Mouse (Mus musculus): Measurements from ENCODE around the gene Nt5c2.

Nt5c2 gene

DNA sequence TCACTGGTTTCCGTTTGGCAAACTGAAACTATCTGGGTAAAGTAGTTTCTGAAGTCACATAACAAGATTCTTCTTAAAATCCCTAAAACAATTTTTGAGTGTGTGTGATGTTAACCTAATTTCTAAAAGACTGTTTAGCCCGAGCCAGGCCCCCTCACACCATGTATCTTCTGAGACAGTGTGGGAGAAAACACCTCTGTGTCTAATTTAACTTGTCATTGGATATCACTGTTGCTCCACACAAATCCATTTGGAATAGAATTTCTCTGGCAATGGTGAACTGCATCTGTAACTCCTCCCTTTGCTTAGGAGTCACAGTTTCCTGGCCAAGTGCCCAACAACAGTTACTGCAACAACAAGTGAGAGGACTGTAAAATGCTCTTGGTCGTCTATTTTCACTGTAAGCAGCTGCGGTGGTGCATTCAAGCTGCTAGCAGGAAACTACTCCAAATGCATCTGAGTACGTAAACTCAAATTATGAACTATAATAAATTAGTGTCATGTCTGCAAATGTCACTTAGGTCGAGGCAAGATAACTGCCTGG, 85.8 kb downstream of the Nt5c2 start:
- in situ Hi-C loops (cut with MboI, MseI): no loop called here

DNA sequence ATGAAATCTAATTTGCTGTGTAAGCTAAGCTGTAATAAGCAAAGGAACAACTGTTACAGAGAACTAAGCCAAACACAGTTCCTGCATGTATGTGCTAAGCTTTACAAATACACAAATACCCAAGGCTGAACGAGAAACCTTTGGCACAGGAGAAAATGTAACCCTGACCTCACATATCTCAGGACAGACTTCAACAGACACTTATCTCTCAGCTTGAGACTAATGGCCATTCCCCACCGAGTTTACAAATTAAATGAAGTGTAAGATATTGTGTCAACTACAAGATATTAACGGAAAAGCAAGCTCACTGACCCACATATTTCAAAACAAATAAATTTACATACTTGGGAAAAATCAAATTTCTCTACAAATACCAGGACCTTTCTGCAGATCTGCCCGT, 86.8 kb downstream of the Nt5c2 start:
- in situ Hi-C loops (cut with MboI, MseI): no loop called here

DNA sequence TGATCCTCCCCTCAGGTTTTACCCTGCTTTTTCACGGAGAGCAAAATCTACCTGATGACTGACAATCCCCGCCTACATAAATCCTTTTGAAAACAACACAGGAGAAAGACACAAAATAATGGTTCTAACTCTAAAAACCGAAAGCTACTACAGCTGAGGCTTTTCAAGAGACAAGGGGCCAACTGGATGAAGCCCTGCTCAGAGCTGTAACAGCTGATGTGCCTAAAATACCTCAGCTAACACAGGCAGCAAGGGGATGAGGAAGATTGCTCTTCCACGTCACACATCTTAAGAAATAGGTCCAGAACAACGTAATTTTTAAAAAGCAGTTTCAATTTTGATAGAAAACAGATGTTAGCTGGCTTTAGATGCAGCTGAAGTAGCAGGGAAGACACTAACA, 88.0 kb downstream of the Nt5c2 start:
- in situ Hi-C loops (cut with MboI, MseI): no loop called here

DNA sequence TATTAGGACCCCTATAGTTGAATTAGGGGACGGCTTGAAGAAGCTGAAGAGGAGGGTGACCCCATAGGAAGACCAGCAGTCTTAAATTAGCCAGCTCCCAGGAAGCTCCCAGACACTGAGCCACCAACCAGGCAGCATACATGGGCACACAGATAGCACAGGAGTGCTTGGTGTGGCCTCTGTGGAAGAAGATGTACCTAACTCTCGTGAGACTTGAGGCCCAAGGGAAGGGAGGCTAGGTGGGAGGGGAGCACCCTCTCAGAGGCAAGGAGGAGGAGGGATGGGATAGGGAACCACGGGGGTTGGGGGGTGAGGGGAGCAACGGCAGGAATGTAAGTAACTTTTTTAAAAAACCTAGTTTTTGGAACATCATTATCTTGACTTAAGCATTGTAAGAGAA, 88.6 kb downstream of the Nt5c2 start:
- in situ Hi-C loops (cut with MboI, MseI): no loop called here

DNA sequence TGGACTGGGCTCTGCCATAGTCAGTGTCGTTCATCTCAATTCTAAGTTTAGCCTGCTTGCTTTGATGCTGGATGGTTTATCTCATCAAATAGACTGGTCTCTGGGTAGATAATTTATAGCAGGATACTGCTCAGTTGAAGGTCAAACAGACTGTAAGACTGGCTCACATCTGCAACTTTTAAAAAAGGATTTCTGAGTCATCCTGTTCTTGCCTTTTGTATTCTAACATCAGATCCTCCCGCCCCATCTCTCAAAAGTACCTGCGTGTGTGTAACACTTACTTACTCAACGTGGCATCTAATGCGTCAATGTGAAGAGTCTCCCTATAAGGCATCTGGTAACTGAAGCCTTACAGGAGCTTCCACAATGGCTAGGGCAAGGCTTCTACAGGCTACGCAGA, 94.4 kb downstream of the Nt5c2 start:
- in situ Hi-C loops (cut with MboI, MseI): no loop called here

DNA sequence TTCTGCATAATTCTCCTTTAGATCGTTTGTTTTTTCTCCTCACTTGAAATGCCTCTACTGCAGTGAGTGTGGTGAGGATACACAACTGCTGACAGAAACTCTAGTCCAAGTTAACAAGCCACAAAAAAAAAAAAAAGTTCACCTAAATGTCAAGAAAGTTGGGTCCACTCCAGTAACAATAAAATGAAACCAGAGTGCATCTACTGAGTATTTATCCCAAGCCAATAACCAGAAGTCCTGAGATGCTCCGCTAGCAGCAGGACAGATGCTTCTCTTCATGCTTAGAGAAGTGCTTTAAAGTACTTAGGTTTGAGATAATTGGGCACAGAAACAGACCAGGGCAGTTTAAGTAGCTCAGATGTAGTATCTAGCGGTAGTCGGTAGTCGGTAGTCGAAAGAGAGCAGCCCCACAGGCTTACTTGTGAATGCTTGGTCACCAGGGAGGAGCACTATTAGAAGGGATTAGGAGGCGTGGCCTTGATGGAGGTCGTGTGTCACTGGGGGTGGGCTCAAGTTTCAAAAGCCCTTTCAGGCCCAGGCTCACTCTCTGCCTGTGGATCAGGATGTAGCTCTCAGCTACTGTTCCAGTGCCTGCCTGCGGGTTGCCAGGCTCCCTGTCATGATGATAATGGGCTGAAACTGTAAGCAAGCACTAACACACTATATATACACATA, 99.4 kb downstream of the Nt5c2 start:
- in situ Hi-C loops (cut with MboI, MseI): no loop called here

DNA sequence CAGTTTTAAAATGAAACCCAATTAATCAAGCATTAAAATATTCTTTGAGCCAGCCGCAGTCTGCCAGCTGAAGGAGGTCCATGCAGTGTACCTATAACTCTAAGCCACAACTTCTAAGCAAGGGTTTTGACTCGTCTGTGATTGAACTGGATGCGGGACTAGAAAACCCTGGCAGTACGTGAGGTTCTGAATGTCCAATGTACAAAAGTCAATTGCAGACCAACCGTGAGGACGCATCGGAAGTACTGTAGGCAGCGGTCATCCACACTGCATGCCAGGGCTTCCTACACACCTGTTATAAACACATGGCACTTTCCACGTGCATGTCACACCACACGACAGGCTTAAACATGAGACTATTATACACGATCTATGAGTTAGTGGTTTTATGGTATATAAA, 101.3 kb downstream of the Nt5c2 start:
- in situ Hi-C loops (cut with MboI, MseI): no loop called here

DNA sequence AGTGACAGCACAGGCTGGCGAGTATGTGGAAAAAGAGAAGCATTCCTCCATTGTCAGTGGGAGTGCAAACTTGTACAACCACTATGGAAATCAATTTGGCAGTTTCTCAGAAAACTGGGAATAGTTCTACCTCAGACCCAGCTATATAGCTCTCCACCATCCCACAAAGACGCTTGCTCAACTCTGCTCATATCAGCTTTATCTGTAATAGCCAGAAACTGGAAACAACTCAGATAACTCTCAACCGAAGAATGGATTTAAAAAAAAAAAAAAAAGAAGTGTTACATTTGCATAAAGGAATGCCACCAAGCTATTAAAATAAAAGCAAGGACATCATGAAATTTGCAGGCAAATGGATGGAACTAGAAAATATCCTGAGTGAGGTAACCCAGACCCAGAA, 103.5 kb downstream of the Nt5c2 start:
- in situ Hi-C loops (cut with MboI, MseI): no loop called here

DNA sequence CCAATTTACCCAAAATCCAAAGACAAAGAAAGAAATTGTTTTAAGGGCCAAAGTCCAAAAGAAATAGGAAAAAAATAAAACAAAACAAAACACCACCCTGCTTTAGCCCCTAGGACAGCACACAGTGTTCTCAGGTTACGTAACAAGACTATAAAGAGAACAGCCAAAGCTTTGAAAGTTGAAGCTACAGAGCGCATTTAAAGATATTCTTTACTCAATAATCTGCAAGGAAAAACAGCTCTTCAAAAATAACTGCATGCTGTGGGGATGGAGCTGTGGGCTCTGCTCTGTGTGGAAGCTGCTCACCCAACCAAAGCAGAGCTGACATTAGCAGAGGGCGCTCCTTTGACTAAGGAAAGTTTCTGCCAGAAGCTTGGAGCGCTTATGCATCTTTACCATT, 106.0 kb downstream of the Nt5c2 start:
- in situ Hi-C loops (cut with MboI, MseI): no loop called here

DNA sequence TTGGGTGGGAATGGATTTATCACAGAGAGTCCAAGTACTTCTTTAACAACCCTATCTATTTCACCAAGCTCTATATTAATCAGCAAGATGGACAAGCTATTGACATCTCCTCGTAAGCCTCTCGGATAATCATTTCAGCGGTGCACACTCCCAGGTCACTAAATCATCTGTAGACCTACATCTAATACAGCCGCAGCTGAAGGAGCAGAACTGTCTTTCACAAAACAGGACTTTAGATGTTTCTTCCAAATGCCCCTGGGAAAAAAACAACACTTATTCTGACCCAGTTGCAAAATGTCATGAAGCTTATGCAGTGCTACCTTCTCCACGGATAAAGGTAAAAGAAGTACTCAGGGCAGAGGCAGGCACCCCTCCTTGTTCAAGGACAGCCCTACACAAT, 106.7 kb downstream of the Nt5c2 start:
- in situ Hi-C loops (cut with MboI, MseI): no loop called here

DNA sequence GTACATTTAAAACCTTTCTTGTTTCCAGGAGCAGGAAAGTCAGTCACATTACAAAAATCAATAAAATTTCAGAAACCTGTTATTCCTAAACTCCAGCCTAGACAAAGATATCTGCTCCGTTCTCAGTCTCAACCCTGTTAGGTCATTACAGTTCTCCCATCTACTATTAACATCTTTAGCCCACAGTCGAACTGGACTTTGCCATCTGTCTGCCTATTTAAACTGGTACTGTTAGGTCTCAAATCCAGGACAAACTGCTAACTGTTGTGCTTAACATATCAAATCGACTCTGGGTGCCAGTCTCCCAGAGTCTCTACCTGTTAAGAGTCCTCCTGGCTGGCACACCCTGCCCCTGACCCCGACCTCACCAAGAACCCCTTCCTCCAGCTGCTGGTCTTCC, 109.0 kb downstream of the Nt5c2 start:
- in situ Hi-C loops (cut with MboI, MseI): no loop called here

DNA sequence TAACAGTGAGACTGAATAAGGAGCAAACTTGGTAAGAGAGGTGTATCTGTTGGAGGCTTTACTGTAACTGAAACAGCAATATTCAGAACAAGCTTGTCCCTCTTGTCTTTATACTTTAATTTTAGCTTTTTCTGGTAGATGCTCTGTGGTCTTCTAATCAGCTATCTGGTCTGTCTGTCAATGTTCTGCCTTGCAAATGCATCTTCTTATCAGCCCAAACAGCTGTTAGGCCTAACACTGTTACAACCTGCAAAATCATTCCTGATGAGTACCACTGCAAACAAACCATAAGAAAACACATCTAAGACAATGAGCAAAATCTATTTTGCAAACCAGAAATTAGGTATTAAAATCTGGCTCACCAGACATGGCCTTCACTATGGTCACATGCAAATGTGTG, 109.6 kb downstream of the Nt5c2 start:
- in situ Hi-C loops (cut with MboI, MseI): no loop called here

DNA sequence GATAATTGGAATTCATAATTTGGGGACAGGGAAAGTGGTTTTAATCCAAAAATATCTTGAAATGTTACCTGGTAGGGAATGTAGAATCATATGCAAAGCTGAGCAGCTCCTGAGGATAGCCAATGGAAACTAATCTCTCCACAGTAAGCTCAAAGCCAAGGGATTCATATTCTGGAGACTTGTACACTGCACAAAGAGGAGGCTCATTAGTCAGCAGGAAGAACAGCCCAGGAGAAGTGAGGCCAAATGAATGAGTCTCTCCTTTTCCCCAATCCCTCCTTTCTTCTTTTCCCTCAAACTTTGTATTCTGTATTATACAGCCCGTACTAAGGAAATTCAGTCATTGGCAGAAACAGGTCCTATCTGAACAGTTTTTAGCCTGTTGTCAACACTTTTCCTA, 110.0 kb downstream of the Nt5c2 start:
- in situ Hi-C loops (cut with MboI, MseI): no loop called here

DNA sequence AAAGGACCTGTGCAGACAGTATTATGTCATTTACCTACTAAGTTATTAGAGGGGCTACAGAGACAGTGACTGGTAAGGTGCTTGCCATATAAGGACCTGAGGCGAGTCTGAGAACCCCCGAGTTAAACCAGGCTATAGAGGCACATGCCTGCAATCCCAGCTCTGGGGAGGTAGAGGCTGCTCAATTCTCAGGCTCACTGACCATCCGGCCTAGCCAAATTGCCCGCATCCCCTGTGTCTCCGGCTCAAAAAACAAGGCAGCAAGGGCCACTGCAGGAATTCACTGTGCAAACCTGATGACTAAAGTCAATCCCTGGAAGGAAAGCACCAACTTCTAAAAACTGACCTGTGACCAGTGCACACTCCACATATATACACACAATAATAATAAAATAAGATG, 111.6 kb downstream of the Nt5c2 start:
- in situ Hi-C loops (cut with MboI, MseI): no loop called here

DNA sequence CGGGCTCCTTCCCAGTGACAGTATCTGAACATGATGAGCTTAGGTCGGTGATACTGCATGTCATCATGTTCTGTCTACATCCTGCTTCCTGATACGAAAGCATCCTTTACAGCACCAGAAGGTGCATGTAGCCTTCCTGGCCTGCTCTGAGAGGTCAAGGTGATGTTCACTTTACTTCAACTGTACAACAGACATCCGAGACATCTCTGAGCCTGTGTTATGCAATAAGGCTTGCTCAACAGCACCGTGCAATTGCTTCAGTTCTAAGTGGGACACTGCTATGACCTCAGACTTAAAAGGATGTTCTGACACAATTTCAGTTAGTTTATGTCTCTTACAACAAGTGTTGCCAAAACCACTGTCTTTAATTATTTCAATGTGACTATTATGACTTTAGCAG, 113.6 kb downstream of the Nt5c2 start:
- in situ Hi-C loops (cut with MboI, MseI): no loop called here

DNA sequence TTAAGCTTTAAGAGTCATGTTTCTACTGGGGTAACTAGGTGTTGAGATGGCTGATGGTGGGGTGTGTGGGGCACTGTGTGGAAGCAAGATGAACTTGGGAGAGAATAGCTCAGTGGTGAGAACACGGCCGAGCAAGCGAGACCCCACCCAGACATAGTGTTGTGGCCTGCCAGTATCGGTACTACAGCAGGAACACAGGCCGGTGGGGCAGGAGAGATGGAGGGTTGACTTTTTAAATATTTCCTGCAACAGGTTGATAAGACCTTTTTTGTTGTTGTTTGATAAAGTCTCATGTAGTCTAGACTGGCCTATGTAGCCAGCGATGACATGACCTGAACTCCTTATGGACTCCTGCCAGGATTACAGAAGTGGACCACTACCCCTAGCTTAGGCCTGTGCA, 114.2 kb downstream of the Nt5c2 start:
- in situ Hi-C loops (cut with MboI, MseI): no loop called here

DNA sequence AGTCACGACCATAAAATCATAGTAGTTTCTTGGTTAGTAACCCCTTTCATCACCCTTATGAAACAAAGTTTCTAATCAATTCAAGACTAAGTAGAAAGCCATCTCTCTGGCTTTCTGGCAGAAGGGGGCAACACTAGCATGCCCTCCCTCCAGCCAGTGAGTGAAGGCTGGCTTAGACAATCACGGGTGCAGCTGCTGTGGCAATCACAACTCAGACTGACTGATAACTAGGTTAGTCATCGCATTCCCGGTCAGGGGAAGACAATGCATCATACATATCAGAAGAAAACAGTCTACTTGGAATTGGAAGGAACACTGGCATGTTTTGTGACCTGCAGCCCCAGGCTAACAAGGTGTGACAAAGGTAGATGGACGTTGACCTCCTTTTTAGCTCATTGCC, 115.1 kb downstream of the Nt5c2 start:
- in situ Hi-C loops (cut with MboI, MseI): no loop called here

DNA sequence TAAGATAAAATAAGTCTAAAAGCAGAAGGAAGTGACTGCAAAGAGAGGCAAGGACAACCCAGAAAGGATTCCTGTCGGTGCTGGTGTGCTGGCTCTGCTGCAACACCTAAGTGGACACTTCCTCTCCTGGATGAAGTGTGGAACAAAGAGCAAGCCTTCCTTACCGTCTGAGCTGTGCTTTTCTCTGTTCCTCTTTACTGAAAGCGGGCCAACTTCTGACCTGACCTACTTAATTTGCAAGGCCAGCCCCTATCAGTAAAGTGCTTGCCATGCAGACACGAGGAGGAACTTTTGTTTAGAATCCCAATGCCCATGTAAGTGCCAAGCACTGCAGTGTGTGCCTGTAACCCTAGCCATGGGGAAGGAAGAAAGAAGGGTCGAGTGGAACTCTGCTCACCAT, 115.6 kb downstream of the Nt5c2 start:
- in situ Hi-C loops (cut with MboI, MseI): no loop called here

DNA sequence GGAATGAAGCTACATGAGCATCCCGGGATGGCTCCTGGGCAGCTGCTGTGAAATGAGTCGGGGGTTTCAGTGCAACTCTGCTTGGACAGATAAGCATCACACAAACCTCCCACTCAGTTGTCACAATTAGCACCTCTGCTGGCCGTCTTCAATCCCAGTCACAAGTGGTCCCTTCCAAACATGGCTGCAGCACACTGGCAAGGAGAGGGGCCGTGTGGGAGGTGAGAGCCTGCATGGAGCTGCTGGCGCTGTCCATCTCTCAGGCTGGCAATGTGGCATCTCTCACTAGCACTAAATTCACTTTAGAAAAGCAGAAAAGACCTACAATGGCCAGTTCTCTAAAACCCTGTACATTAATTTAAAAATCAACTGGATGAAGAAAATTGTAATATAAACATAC, 116.7 kb downstream of the Nt5c2 start:
- in situ Hi-C loops (cut with MboI, MseI): no loop called here

DNA sequence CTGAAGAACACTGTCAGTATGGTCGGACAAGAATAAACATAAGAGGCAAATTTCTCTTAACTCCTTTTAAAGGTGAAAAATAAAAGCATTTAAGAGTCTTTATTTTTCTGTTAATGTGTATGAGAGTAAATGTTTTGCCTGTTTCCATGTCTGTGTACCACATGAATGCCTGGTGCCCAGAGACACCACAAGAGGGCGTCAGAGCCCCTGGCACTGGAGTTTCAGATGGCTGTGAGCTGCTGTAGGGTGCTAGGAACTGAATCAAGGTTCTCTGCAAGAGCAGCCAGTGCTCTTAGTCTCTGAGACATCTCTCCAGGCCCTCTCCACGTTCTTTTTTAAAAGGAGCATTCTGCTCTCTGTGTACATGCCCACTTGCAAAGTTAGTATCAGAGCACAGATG, 117.8 kb downstream of the Nt5c2 start:
- in situ Hi-C loops (cut with MboI, MseI): no loop called here

DNA sequence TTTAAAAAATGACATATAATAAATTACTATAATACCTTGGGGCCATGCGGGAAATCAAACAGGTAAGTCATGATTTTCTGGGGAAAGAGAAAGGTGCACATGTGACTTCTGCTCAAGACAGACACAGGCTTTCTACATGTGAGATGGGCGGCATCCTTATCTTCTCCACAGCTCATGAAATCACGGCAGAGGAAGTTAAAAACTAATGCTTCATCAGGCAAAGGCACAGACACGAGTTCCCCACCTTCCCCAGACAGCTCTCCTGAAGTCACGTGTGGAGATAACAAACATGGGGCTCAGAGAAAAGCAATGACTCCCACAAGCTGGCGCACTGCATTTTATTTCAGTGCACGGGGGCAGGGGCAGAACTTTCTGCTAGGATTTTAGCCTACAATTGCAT, 121.5 kb downstream of the Nt5c2 start:
- in situ Hi-C loops (cut with MboI, MseI): no loop called here

DNA sequence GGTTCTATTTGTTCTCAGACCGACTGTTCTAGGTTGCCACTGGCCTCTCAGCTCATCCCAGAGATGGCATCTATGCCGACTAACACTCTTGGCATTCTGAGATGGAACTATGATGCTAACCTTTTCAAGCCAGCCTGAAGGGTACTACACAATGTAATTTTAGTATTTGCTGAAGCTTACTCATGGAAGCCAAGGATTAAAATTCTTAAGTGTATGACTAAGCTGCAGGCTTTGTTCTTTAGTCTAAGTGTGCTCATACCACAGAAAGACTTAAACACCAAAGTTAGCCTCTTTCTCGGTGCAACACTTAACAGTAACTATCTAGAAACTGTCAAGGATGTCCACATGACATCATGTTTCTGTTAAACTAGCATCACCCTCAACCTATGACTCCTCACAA, 122.1 kb downstream of the Nt5c2 start:
- in situ Hi-C loops (cut with MboI, MseI): no loop called here

DNA sequence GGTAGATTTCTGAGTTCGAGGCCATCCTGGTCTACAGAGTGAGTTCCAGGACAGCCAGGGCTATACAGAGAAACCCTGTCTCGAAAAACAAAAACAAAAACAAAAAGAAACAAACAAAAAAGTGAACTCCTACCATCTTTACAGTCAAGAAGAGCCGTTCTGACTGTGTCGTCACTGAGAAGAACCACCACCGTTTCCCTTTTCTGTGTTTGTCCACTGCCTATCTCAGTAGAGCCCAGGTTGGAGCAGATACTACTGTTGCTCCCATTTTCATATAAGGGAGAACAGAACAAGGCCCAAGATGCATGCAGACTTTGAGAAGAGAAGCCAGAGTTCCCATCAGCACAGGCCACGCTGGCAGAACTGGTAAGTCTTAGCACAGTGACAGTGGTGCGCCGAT, 124.3 kb downstream of the Nt5c2 start:
- in situ Hi-C loops (cut with MboI, MseI): no loop called here

DNA sequence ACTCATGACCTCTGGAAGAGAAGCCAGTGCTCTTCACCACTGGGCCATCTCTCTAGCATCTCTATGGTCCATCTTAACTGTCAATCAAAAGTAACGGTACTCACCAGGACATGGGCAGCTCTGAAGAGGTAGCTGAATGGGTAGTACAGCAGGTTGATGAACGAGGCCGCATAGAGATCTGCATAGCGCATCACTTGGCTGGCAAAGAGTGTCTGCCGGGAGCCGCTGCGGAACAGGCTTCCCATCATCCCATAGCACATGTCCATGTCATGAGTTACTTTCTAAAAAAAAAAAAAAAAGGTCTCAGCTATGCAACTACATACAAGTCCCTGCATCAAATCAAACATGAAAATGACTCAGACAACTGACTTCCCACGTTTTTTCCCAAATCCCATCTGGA, 125.3 kb downstream of the Nt5c2 start:
- in situ Hi-C loops (cut with MboI, MseI): no loop called here
